Mouse (Mus musculus) midbrain, embryonic 12.5 days (tissue): Measurements from ENCODE around the gene Alk. TPM values are rescaled to one million over a fixed set of nuclear protein-coding genes. Genes with fewer than 3 reads are reported as not detected.

Experiments
- ATAC-seq: fragments of 200-750 bp; cut with Nextera tagmentation; 2 replicates; pipeline ENCODE4 v1.8.0; 2017; ENCODE audit warnings: low read depth, moderate TSS enrichment, moderate library complexity; ENCODE audit not compliant: low FRiP score
- H3K27ac ChIP-seq: fragments of 300-500 bp; sonication (generic); replicated peaks from 2 replicates; pipeline ENCODE4 v1.5.1; 2016; ENCODE audit warnings: mild to moderate bottlenecking
- H3K27me3 ChIP-seq: fragments of 300-500 bp; sonication (generic); 2 replicates; pipeline ENCODE4 v1.6.1; 2016; ENCODE audit warnings: mild to moderate bottlenecking
- H3K36me3 ChIP-seq: fragments of 300-500 bp; sonication (generic); 2 replicates; pipeline ENCODE4 v1.6.1; 2016
- H3K4me1 ChIP-seq: fragments of 300-500 bp; sonication (generic); 2 replicates; pipeline ENCODE4 v1.6.1; 2016
- H3K4me2 ChIP-seq: fragments of 300-500 bp; sonication (generic); replicated peaks from 2 replicates; pipeline ENCODE4 v1.6.1; 2016; ENCODE audit warnings: mild to moderate bottlenecking, moderate library complexity
- H3K4me3 ChIP-seq: fragments of 300-500 bp; sonication (generic); 2 replicates; pipeline ENCODE4 v1.5.1; 2016; ENCODE audit warnings: mild to moderate bottlenecking
- H3K9ac ChIP-seq: fragments of 300-500 bp; sonication (generic); replicated peaks from 2 replicates; pipeline ENCODE4 v1.6.1; 2016; ENCODE audit warnings: mild to moderate bottlenecking, moderate library complexity
- H3K9me3 ChIP-seq: fragments of 300-500 bp; sonication (generic); 2 replicates; pipeline ENCODE4 v1.6.1; 2016; ENCODE audit warnings: mild to moderate bottlenecking
- WGBS: fragments of 180-500 bp; shearing (Covaris S2); methylation state at CpG from one replicate; pipeline ENCODE4 v1.1.7; 2016; 5-methylcytosine and 5-hydroxymethylcytosine counted together
- polyA plus RNA-seq: library from polyadenylated mRNA; unstranded; fragments of >200 nt; fragmentation: Nextera tagmentation; extraction: Ambion mirVana; gene quantifications from 2 replicates; pipeline ENCODE4 v1.2.1, GENCODE M21; 2016

Gene Alk
- polyA plus RNA-seq, 1 experiment from 2014 or later: 0.99 TPM

- no peaks in the 10 kb centered on the region for H3K9me3 ChIP-seq
- no peak for ATAC-seq
- H3K27me3 ChIP-seq: no peaks in the 10 kb centered on the region
- H3K27ac ChIP-seq: no peak overlapping the region
- H3K4me2 ChIP-seq: no peak overlapping the region
- H3K4me1 ChIP-seq: no peaks in the 10 kb centered on the region
- no peak overlapping the region for H3K9ac ChIP-seq
- H3K36me3 ChIP-seq: no peaks in the 10 kb centered on the region
- no peak overlapping the region for H3K4me3 ChIP-seq
- WGBS: 89% methylated on average over 10 of the region's 10 CpGs
These were observed 241.5 kb downstream of the Alk start for GRCm38 (mm10) chr17:72362811-72363496.

GRCm38 (mm10) chr17:72361961-72362360 is 242.5 kb downstream of the Alk start:
- Histone ChIP-seq H3K27ac (no peak overlapping the region), H3K9ac (no peak overlapping the region), H3K4me1 (no peaks in the 10 kb centered on the region), H3K4me2 (no peak overlapping the region), H3K4me3 (no peak overlapping the region), H3K27me3 (no peaks in the 10 kb centered on the region), H3K36me3 (no peaks in the 10 kb centered on the region), H3K9me3 (no peaks in the 10 kb centered on the region)
- no peak for ATAC-seq
- 87% methylated on average over 4 of the region's 4 CpGs for WGBS

GRCm38 (mm10) chr17:72356759-72357302 is 247.6 kb downstream of the Alk start:
- Histone ChIP-seq H3K4me1 (no peaks in the 10 kb centered on the region), H3K27ac (no peak overlapping the region), H3K9me3 (no peaks in the 10 kb centered on the region), H3K9ac (no peak overlapping the region), H3K36me3 (no peaks in the 10 kb centered on the region), H3K4me3 (no peak overlapping the region), H3K4me2 (no peak overlapping the region), H3K27me3 (no peaks in the 10 kb centered on the region)
- ATAC-seq: no peak
- WGBS: 79% methylated on average over 5 of the region's 5 CpGs

- no peaks in the 10 kb centered on the region for H3K4me1 ChIP-seq
- no peaks in the 10 kb centered on the region for H3K9me3 ChIP-seq
- no peaks in the 10 kb centered on the region for H3K27me3 ChIP-seq
- no peak overlapping the region for H3K4me2 ChIP-seq
- no peak for ATAC-seq
- 90% methylated on average over 4 of the region's 4 CpGs for WGBS
- no peak overlapping the region for H3K9ac ChIP-seq
- H3K36me3 ChIP-seq: no peaks in the 10 kb centered on the region
- no peak overlapping the region for H3K27ac ChIP-seq
- H3K4me3 ChIP-seq: no peak overlapping the region
These were observed 265.0 kb downstream of the Alk start for GRCm38 (mm10) chr17:72339437-72339836.

- H3K36me3 ChIP-seq: no peaks in the 10 kb centered on the region
- H3K4me3 ChIP-seq: no peak overlapping the region
- H3K27ac ChIP-seq: no peak overlapping the region
- H3K27me3 ChIP-seq: no peaks in the 10 kb centered on the region
- ATAC-seq: no peak
- H3K9me3 ChIP-seq: no peaks in the 10 kb centered on the region
- WGBS: 47% methylated on average over 4 of the region's 4 CpGs
- no peaks in the 10 kb centered on the region for H3K4me1 ChIP-seq
- H3K4me2 ChIP-seq: no peak overlapping the region
- no peak overlapping the region for H3K9ac ChIP-seq
These were observed 271.5 kb downstream of the Alk start for GRCm38 (mm10) chr17:72332909-72333308.

- Histone ChIP-seq H3K4me3 (no peak overlapping the region), H3K9ac (no peak overlapping the region), H3K4me1 (no peaks in the 10 kb centered on the region), H3K27me3 (no peaks in the 10 kb centered on the region), H3K4me2 (no peak overlapping the region), H3K9me3 (no peaks in the 10 kb centered on the region), H3K27ac (no peak overlapping the region), H3K36me3 (no peaks in the 10 kb centered on the region)
- no peak for ATAC-seq
- 93% methylated on average over 4 of the region's 4 CpGs for WGBS
These were observed 278.5 kb downstream of the Alk start for GRCm38 (mm10) chr17:72325941-72326340.

GRCm38 (mm10) chr17:72319576-72319975 is 284.9 kb downstream of the Alk start:
- no peak overlapping the region for H3K4me2 ChIP-seq
- no peak overlapping the region for H3K27ac ChIP-seq
- H3K36me3 ChIP-seq: no peaks in the 10 kb centered on the region
- no peak for ATAC-seq
- H3K9ac ChIP-seq: no peak overlapping the region
- no peak overlapping the region for H3K4me3 ChIP-seq
- no peaks in the 10 kb centered on the region for H3K27me3 ChIP-seq
- no peaks in the 10 kb centered on the region for H3K4me1 ChIP-seq
- no peaks in the 10 kb centered on the region for H3K9me3 ChIP-seq

- Histone ChIP-seq H3K4me1 (no peaks in the 10 kb centered on the region), H3K4me2 (no peak overlapping the region), H3K4me3 (no peak overlapping the region), H3K27ac (no peak overlapping the region), H3K27me3 (no peaks in the 10 kb centered on the region), H3K9me3 (no peaks in the 10 kb centered on the region), H3K9ac (no peak overlapping the region), H3K36me3 (no peaks in the 10 kb centered on the region)
- 89% methylated on average over 5 of the region's 5 CpGs for WGBS
- no peak for ATAC-seq
These were observed 304.8 kb downstream of the Alk start for GRCm38 (mm10) chr17:72299651-72300050.

- H3K27ac ChIP-seq: no peak overlapping the region
- H3K4me3 ChIP-seq: no peak overlapping the region
- ATAC-seq: no peak
- no peak overlapping the region for H3K9ac ChIP-seq
- H3K4me1 ChIP-seq: no peaks in the 10 kb centered on the region; the same call in 1 of the 2 replicates
- H3K27me3 ChIP-seq: no peaks in the 10 kb centered on the region
- no peaks in the 10 kb centered on the region for H3K9me3 ChIP-seq
- WGBS: 97% methylated on average over 1 of the region's 1 CpGs
- no peaks in the 10 kb centered on the region for H3K36me3 ChIP-seq
- H3K4me2 ChIP-seq: no peak overlapping the region
These were observed 308.1 kb downstream of the Alk start for GRCm38 (mm10) chr17:72296349-72296748.

GRCm38 (mm10) chr17:72293267-72293580 is 311.2 kb downstream of the Alk start:
- Histone ChIP-seq H3K27ac (no peak overlapping the region), H3K4me3 (no peak overlapping the region), H3K4me1 (no peaks in the 10 kb centered on the region; the same call in 1 of the 2 replicates), H3K27me3 (no peaks in the 10 kb centered on the region), H3K4me2 (no peak overlapping the region), H3K9ac (no peak overlapping the region), H3K9me3 (no peaks in the 10 kb centered on the region), H3K36me3 (no peaks in the 10 kb centered on the region)
- WGBS: 75% methylated on average over 3 of the region's 3 CpGs
- no peak for ATAC-seq

- WGBS: 83% methylated on average over 6 of the region's 6 CpGs
These were observed 311.8 kb downstream of the Alk start for GRCm38 (mm10) chr17:72292444-72293266.

GRCm38 (mm10) chr17:72285961-72286360 is 318.5 kb downstream of the Alk start:
- 14% methylated on average over 3 of the region's 3 CpGs for WGBS
- no peaks in the 10 kb centered on the region for H3K36me3 ChIP-seq
- peak; percentile 80 for ATAC-seq
- H3K9me3 ChIP-seq: no peaks in the 10 kb centered on the region
- peaks cover 9% of the 10 kb centered on the region for H3K4me1 ChIP-seq
- no peaks in the 10 kb centered on the region for H3K27me3 ChIP-seq
- H3K27ac ChIP-seq: 0 out of 2 replicates have a peak overlapping the region, but pooled peaks have one; percentile 10
- no peak overlapping the region for H3K9ac ChIP-seq
- no peak overlapping the region for H3K4me3 ChIP-seq
- H3K4me2 ChIP-seq: no peak overlapping the region

More at GRCm38 (mm10) chr17:72292444-72293266, 311.8 kb downstream of the Alk start:
- H3K36me3 ChIP-seq: no peaks in the 10 kb centered on the region
- no peak overlapping the region for H3K4me3 ChIP-seq
- H3K4me2 ChIP-seq: no peak overlapping the region
- H3K9me3 ChIP-seq: no peaks in the 10 kb centered on the region
- no peak overlapping the region for H3K9ac ChIP-seq
- no peaks in the 10 kb centered on the region; the same call in 1 of the 2 replicates for H3K4me1 ChIP-seq
- no peaks in the 10 kb centered on the region for H3K27me3 ChIP-seq
- H3K27ac ChIP-seq: no peak overlapping the region
- no peak for ATAC-seq
